Mouse (Mus musculus): ENCODE data around the gene Faah.

The Faah gene

DNA sequence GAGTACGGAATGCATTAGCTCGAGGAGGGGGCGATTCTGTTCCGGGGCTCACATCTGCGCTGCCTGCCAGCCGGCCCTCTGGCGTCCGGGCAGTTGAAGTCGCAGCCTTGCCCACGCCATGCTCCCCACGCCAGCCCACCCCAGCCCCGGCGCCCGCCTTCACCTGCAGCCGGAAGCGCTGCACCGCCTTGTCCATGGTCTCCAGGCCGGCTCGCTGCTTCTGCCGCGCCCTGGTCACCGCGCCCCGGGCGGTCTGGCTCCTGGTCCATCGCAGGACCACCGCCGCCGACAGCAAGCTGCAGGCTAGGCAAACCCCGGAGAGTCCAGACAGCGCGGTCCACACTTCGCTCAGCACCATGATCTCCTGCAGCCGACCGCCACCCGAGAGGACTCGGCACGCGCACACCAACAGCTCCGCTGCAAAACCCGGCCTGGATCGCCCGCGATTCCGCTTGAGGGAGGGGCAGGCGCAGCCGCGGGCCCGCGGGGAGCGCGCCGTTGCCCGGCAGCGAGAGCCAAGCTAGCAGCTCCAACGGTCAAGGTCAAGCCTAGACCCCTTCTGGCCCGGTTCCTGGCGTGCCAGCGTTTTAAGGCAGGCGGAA lies 325 bp downstream of the Faah start:
- ChIA-PET POLR2A (interaction anchor here (0.7 to 2.9 kb wide), 23 partner anchors 10 to 540 kb away, joined by 3 to 14 read pairs (median 3); partner anchors contain the start of genes Nsun4 (in 4 of the 4), Lrrc41 (in 2 of the 4), Uqcrh (in 2 of the 4) and Atpaf1 (in 1 of the 4)), CTCF (interaction anchor here (0.5 to 2.0 kb wide), 9 partner anchors 9 to 627 kb away, joined by 3 to 11 read pairs (median 4); no protein-coding TSS in a partner anchor)

DNA sequence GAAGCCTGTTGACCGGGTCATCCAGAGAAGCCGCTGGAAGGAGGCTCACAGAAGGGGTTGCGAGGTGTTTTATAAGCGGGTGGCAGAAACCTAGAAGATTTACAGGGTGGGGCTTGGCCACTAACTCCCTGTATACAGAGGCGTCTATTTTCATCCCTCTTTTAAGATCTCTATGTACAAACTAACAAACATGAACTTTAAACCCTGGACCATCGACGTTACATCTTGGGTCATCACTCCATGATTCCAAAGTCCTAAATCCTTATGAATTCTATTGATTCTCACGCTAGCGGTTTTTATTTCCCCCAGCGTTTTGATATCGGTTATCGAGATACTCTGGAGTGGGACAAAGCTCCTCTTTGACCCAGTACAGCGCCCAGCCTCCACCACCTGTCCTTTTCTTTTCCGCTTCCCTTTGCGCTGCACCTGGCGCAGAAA lies 845 bp downstream of the Faah start:
- ChIA-PET POLR2A (interaction anchor here (1.1 to 2.9 kb wide), 18 partner anchors 13 to 541 kb away, joined by 3 to 14 read pairs (median 4); partner anchors contain the start of genes Nsun4 (in 4 of the 4), Atpaf1 (in 1 of the 4), Gpbp1l1 (in 1 of the 4) and Lrrc41 (in 1 of the 4)), CTCF (interaction anchor here in 3 of 4 experiments (0.6 to 2.0 kb wide), 6 partner anchors 8 to 113 kb away, joined by 3 to 11 read pairs (median 6); no protein-coding TSS in a partner anchor)

DNA sequence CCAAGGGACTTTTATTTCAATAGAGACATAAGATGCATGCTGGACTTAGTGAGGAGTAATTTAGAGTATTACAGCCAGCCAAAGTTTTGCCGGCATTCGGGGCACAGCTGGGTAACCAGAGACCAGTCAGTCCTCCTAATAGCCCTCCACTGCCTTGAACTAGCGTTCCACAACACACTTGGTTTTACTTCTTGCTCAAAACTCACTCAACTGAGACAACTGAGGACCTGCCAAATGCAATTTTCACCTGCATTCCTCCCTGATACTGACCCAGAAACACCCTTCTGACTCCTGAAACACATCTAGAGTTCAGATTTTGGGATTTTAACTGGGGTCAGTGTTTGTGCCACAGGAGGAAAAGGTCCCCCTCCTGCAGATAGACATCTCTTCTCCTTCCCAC lies 1.3 kb downstream of the Faah start:
- POLR2A ChIA-PET: interaction anchor here in 3 of 4 experiments (1.1 to 2.9 kb wide), 10 partner anchors 13 to 541 kb away, joined by 3 to 14 read pairs (median 4); partner anchors contain the start of genes Nsun4 (in 3 of the 3), Atpaf1 (in 1 of the 3), Gpbp1l1 (in 1 of the 3) and Lrrc41 (in 1 of the 3)
- CTCF ChIA-PET: interaction anchor here in 2 of 4 experiments (1.5 to 2.0 kb wide), 2 partner anchors 13 kb away, joined by 5 to 11 read pairs; no protein-coding TSS in a partner anchor

DNA sequence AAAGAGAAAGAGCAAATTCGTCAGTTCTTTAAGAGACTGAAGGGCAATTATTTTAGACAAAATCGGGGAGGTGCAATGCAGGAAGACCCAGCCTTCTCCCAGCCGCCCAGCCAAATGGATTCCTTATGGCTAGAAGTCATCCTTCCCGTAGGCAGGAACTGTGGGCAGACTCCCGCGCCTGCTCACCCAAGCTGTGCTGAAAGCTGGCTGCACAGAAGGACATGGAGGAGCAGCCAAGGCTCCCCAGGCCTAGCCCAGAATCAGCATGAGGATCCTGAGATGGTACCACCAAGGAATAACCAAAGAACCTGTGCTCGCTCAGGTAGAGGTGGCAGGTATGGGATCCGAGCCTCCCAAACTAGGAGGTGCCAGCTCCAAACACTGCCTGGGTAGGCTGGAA lies 1.7 kb downstream of the Faah start:
- ChIA-PET CTCF (no interaction called here), POLR2A (interaction anchor here in 2 of 4 experiments (1.5 to 2.9 kb wide), 3 partner anchors 12 to 38 kb away, joined by 4 to 14 read pairs (median 5); partner anchors contain the start of gene Nsun4 (in 1 of the 2))

DNA sequence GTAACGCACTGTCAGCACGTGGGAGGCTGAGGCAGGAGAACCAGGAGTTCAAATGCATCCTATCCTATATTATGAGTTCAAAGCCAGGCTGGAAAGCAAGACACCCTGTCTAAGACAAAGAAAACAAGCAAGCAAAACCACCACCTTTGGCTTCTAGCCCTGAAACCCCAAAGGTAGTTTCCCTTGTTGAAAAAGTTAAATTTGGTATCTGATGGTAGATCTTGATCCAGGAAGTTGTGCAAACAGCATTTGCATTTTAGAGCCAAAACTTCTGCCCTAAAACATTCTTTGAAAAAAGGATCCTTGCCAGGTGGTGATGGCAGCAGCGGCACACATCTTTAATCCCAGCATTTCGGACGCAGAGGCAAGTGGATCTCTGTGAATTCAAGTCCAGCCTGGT lies 2.2 kb downstream of the Faah start:
- ChIA-PET CTCF (interaction anchor here in 1 of 4 experiments (0.6 kb wide), 1 partner anchor 45 kb away, joined by 4 read pairs; no protein-coding TSS in a partner anchor), POLR2A (interaction anchor here in 2 of 4 experiments (1.0 to 1.5 kb wide), 3 partner anchors 14 to 38 kb away, joined by 3 to 4 read pairs (median 4); partner anchors contain the start of gene Nsun4 (in 1 of the 2))

DNA sequence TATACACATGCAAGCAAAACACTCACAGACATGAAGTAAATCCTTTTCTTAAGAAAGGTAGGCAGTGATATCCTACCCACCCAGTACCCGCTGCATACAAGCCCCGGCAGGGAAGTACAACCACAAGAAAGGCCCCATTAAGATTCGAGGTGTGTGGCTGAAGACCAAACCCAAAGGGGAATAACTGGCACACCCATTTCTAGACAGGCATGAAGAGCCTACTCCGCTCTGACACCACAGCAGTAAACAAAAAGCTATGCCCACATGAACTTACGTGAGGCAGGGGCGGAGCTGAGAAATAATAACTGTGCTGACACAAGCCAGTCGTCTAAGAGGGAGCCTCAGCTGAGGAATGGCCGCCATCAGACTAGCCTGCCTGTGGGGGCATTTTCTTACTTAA lies 7.5 kb downstream of the Faah start:
- ChIA-PET CTCF (no interaction called here), POLR2A (interaction anchor here in 2 of 4 experiments (0.5 to 0.7 kb wide), 2 partner anchors 151 to 272 kb away, joined by 3 to 9 read pairs; no protein-coding TSS in a partner anchor)

DNA sequence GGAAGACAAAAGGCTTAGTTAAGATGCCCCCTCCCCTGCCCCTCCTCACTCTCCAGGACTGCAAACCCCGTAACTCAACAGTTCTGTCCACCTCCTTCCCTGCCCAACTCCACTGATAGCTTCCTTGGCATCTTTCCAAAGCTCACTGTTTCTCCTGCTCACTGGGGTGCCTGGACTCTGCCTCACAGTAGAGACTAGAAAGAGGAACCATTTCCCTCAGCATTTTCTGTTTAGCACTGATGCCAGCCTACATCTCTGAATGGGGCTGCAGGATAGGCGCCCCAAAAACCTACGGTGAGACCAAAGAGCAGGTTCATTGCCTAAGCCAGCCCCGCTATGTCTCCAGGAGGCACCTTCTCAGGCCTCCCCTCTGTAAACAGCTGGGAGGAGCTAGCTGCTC lies 16.5 kb downstream of the Faah start:
- POLR2A ChIA-PET: interaction anchor here in 2 of 4 experiments (0.6 to 0.9 kb wide), 2 partner anchors 13 to 98 kb away, joined by 3 to 4 read pairs; no protein-coding TSS in a partner anchor

DNA sequence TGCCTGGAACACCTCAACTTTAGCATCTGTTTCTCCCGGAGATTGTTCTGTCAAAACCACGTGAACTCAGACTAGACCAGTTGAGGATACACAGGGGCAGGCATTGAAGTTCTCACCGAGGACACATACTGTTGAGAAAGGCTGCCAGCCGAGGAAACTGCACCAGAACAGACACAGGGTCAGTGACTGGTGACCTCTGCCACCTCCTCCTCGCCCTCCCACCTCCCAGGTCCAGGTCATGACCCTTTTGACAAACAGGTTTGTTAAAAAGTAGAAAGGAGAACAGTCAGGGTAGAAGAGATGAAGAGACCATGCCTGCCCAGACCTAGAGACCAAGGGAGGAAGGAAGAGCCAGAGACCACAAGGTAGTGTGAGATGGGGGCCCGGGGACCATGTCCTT lies 17.1 kb downstream of the Faah start:
- ChIA-PET CTCF (interaction anchor here in 1 of 4 experiments (0.7 to 3.9 kb wide), 5 partner anchors 16 to 101 kb away, joined by 3 to 25 read pairs (median 3); no protein-coding TSS in a partner anchor), POLR2A (interaction anchor here in 1 of 4 experiments (0.7 kb wide), 1 partner anchor 53 kb away, joined by 3 read pairs; the partner anchor contains the start of gene Nsun4)

More for the DNA sequence above, 16.5 kb downstream of the Faah start:
- CTCF ChIA-PET: interaction anchor here in 2 of 4 experiments (0.5 to 3.9 kb wide), 6 partner anchors 17 to 102 kb away, joined by 3 to 25 read pairs (median 3); no protein-coding TSS in a partner anchor

DNA sequence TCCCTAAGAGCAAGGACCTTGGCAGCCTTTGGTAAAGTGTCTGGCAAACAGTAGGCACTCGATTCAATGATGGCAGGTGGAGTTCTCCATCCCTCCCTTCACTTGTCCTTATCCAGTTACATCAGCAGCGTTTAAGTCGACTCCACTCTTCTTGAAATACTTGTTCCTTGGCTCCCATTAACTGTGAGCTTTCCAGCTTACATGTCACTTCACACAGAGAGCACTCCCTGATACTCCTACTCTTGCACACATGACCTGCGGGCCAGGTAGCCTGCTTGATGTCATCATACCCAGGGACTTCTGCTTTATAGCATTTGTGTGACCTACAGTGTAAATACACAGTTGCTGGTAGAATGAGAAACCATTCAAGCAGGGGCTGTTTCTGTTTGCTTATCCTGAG lies 21.0 kb downstream of the Faah start:
- ChIA-PET POLR2A (interaction anchor here in 2 of 4 experiments (1.2 to 1.6 kb wide), 2 partner anchors 11 to 19 kb away, joined by 4 to 8 read pairs; no protein-coding TSS in a partner anchor), CTCF (interaction anchor here in 1 of 4 experiments (0.9 to 1.6 kb wide), 2 partner anchors 12 to 16 kb away, joined by 3 to 6 read pairs; no protein-coding TSS in a partner anchor)

DNA sequence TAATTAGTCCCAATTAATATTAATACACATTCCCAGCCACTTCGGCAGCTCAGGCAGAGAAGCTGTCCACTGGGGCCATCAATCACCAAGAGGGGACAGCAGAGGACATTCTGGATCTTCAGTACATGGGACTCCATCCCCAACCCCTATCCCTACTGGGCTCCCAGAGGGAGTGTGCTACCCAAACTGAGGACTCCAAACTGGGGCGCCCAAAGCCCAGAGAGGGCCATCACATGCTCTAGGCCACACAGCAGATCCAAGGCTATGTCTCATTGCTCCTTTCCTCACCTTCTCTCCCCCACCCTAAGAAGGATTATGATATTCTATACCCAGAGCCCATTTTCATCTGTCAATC lies 22.4 kb downstream of the Faah start:
- CTCF ChIA-PET: interaction anchor here in 2 of 4 experiments (0.9 to 1.6 kb wide), 4 partner anchors 8 to 285 kb away, joined by 3 to 6 read pairs (median 4); no protein-coding TSS in a partner anchor
- POLR2A ChIA-PET: interaction anchor here in 1 of 4 experiments (1.4 kb wide), 1 partner anchor 9 kb away, joined by 4 read pairs; no protein-coding TSS in a partner anchor

DNA sequence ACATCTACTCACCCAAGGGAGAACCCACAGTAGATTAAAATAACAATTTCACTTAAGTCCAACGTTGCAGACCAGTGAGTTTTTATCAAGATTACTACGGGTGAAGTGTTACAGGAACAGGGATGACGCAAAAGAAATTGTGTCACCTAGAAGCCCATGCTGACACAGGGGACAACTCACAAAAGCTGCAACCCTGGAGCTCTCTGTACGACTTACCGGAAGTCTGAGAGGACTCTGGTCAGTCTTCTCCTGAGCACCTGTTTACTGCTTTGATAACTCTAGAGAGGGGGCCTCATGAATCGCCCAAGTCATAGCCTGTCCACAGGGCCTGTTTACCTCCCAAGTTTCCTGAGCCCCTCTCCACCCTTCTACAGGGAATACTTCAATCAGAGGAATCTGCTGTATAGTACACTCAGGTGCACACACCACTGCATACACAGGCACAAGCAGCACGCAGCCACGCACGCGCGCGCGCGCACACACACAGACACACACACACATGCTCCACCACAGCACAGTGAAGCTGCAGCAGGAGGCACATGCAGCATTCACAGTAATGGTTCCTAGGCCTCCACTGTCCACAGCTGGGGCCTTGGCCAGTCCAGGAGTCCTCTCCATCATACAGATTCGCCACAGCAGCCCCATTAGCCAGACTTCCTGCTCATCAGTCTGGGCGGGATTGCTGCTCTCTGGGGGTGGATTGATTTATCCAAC lies 22.9 kb downstream of the Faah start:
- POLR2A ChIA-PET: interaction anchor here in 1 of 4 experiments (1.4 kb wide), 1 partner anchor 9 kb away, joined by 4 read pairs; no protein-coding TSS in a partner anchor
- CTCF ChIA-PET: interaction anchor here (0.5 to 2.6 kb wide), 7 partner anchors 9 to 285 kb away, joined by 3 to 8 read pairs (median 4); no protein-coding TSS in a partner anchor

DNA sequence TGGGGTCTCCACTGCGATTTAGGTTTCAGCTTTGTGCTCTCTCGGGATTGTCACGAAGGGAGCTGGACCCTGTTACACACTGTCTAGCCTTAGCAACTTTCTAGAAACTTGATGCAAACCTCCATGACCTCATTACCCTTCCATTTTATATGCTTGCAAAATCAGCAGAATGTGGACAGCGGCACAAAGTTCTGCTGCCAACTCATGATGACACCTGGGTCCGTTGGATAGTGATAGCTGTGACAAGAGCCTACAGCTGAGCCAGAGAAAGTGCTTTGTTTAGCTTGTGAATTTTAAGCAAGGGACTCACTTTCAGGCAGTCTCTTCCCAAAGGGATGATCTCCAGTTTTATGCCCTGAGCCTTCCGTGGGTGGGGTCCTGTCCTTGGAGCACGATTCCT lies 28.3 kb downstream of the Faah start:
- CTCF ChIA-PET: interaction anchor here in 2 of 4 experiments (1.1 to 2.8 kb wide), 4 partner anchors 9 to 87 kb away, joined by 3 to 17 read pairs (median 8); no protein-coding TSS in a partner anchor
- POLR2A ChIA-PET: interaction anchor here in 3 of 4 experiments (0.5 to 1.1 kb wide), 5 partner anchors 14 to 233 kb away, joined by 3 read pairs; partner anchors contain the start of gene Nsun4 (in 2 of the 3)

DNA sequence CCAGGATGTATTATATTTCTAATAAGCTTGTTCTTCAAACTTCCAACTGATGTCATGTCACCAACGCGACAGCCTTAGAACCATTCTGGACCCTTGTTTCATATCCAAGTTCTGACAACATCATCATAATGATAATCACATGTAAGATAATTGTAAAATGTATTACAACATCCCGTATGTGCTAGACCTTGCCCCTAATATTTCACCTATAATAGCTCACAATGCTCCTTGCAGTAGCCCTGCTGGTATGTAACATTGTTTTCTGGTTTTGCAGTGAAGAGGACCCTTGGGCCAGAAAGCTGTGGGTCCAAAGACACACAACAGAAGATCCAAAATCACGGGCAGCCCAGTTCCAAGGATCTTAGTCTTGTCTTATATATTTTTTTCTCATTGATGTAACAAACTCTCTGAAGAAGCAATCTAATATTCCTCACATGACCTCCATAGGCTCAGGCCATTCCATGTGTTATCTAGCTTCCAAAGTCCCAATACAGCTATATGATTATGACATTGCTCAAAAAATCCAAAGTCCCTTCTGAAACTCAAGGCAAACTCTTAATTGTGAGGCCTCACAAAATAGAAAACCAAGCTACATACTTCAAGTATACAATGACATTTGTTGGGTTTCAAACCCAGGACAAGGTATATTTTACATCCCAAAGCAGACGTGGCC lies 29.7 kb downstream of the Faah start:
- POLR2A ChIA-PET: interaction anchor here in 3 of 4 experiments (0.7 to 1.4 kb wide), 5 partner anchors 18 to 278 kb away, joined by 3 to 4 read pairs (median 3); partner anchors contain the start of gene Mknk1 (in 1 of the 3)
- CTCF ChIA-PET: interaction anchor here in 3 of 4 experiments (0.5 to 2.8 kb wide), 5 partner anchors 16 to 251 kb away, joined by 3 to 17 read pairs (median 8); partner anchors contain the start of gene Efcab14 (in 1 of the 3)

DNA sequence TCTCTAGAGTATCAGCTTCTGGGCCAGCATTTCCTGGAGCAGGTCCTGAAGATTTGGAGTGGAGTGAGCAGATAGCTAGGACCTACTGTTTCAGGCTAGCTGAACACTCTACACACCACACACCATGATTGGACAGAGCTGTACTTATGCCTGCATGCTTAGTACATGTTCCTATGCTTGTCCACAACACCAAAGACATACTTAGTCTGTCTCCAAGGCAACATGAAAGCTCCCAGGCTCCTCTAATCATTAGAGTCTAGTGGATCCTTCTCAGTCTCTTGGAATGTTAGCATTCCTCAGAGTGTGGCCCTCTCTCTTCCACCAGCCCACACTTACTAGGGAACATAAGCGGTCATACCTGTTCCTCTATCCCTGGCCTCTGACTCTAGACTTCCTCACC lies 30.3 kb downstream of the Faah start:
- POLR2A ChIA-PET: interaction anchor here in 3 of 4 experiments (0.7 to 2.4 kb wide), 6 partner anchors 9 to 148 kb away, joined by 3 to 8 read pairs (median 3); partner anchors contain the start of gene Mknk1 (in 1 of the 3)
- CTCF ChIA-PET: interaction anchor here in 2 of 4 experiments (0.6 to 4.1 kb wide), 4 partner anchors 16 to 250 kb away, joined by 3 to 33 read pairs (median 12); partner anchors contain the start of gene Efcab14 (in 1 of the 2)

DNA sequence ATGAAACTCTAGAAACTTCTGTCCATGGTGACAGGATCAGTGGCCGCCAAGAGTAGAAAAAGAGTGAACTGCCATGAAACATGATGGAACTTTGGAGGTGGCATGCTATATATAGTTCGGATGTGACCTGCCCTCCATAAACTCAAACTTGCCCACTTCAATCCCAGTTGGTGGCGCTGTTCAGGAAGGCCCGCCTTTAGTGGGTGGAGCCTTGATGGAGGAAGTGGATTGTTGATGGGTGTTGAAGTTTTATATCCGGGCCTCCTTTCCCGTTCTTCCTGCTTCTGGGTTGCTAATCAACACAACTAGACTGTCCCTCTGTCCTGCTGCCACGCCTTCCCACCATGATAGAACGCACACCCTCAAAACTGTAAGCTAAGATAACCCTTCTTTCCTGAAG lies 32.8 kb downstream of the Faah start:
- ChIA-PET POLR2A (interaction anchor here in 3 of 4 experiments (0.7 to 2.8 kb wide), 16 partner anchors 11 to 237 kb away, joined by 3 to 13 read pairs (median 3); partner anchors contain the start of genes Atpaf1 (in 1 of the 3), Mknk1 (in 1 of the 3), Nsun4 (in 1 of the 3) and Pik3r3 (in 1 of the 3)), CTCF (interaction anchor here (0.5 to 4.1 kb wide), 39 partner anchors 9 to 1076 kb away, joined by 3 to 33 read pairs (median 4); partner anchors contain the start of genes Dmbx1 (in 1 of the 4), Faah (in 1 of the 4), Nsun4 (in 1 of the 4) and Stil (in 1 of the 4))

DNA sequence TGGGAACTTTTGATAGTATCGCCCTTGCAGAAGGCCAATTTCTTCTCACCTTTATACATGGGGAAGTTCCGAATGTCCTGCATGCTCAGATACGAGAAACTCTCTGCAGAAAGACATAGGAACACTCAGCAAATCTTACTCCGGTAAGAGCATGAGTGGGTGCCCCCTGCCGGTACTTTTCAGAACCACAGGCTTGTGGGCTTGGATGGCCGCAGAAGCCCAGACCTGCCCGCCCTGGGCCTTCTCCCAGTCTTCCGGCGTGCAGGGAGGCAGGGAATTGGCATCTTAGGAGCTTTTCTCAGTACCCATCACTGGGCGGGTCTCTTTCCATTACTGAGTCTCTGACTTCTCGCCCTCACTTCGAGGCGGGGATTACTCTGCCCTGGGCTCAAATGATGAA lies 33.6 kb downstream of the Faah start:
- POLR2A ChIA-PET: interaction anchor here in 2 of 4 experiments (0.9 to 2.8 kb wide), 9 partner anchors 20 to 91 kb away, joined by 3 to 13 read pairs (median 4); partner anchors contain the start of genes Lrrc41 (in 1 of the 2), Nsun4 (in 1 of the 2) and Uqcrh (in 1 of the 2)
- CTCF ChIA-PET: interaction anchor here (0.5 to 4.1 kb wide), 40 partner anchors 9 to 1472 kb away, joined by 3 to 33 read pairs (median 4); partner anchors contain the start of genes Dmbx1 (in 1 of the 4), Faah (in 1 of the 4) and Nsun4 (in 1 of the 4)

Measured in embryonic stem cell, embryonic (primary cell).